Mouse (Mus musculus) sigmoid colon, adult 10 weeks (tissue): Measurements from ENCODE around the gene Gbgt1. TPM values are rescaled to one million over a fixed set of nuclear protein-coding genes. Genes with fewer than 3 reads are reported as not detected.

Source experiments
- polyA plus RNA-seq: library from polyadenylated mRNA; stranded (reverse); fragments of 350-450 nt; fragmentation: Illumina TruSeq; extraction: RNeasy Lipid Tissue Mini Kit (QIAGEN cat#74804); gene quantifications from one replicate; pipeline ENCODE4 v1.2.3, GENCODE M21; 2014; ENCODE audit warnings: low read depth, low replicate concordance

Gbgt1 gene
- 0.44 TPM for polyA plus RNA-seq

DNA sequence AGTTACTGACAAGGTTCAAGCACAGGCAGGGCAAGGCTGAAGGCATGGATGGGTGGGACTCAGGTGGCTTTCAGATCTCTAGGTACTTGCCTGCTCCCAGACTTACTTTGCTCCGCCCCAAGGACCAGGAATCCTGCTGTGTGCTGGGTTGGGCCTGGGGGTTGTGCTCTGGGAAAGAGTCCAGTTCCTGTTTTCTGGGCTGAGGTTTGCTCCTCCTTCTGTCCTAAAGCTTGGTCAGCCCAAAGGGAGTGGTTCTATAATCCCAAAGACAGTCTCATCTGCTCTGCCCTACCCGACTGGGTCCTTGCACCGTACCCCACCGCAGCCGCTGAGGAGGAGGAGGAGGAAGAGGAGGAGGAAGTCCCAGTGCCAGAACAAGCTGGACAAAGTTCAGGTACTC lies at the start of gene Gbgt1:
Gene Gbgt1, plus strand, starts transcription at position 221 of the 400 bp plus-strand sequence.

GRCm38 (mm10) chr2:28465836-28466518 lies 30.7 kb upstream of the Gbgt1 start, which contains the start of gene 1700007K13Rik:
Gene 1700007K13Rik, minus strand, starts transcription at chr2:28466332.

DNA sequence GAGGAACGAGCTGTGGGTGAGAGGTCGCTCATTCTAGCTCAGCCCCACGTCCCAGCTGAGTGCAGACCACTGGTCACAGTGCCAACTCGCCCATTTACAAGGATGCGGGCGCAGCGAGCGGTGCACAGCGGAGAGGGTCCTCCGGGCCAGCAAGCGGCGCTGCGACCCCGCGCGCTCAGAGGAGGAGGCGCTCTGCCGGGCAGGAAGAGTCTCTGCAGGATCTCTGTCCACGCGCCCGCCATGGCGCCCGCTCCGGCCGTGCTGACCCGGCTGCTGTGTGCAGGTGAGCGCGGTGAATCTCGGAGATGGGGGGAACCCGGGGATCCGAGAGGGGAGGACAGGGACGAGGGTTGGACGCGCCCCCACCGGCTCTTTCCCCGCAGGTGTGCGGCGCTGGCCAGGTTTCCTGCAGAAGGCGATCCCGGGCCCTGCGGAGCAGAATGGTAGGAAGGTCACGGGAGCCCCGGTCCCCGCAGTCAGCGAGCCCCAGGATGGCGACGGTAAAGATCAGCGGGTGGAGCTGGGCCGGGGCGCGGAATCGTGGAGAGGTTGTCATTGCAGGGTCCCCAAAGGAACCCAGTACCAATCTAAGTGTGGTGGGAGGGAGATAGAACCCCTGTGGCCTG lies 28.7 kb upstream of the Gbgt1 start, which contains the start of gene Mrps2:
Gene Mrps2, plus strand, starts transcription at position 207 of the 626 bp plus-strand sequence.

DNA sequence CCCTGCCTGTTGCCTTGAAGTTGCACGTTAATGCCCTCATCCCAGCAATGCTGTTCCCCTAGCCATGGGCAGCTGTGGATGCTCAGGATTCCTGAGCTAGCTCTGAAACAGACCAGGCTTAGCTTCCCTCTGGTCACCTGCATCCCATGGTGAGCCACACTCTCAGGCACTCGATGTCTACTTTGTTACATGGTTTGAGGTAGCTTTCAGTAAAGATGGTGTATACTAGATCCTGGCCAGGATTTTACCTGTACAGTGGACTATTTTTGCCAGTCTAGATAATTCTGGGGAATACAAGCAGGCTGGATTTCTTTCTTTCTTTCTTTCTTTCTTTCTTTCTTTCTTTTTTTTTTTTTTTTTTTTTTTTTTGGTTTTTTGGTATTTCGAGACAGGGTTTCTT lies 9.1 kb downstream of the Gbgt1 start, which contains the start of gene Gm10134:
Gene Gm10134, plus strand, starts transcription at position 301 of the 400 bp plus-strand sequence.

DNA sequence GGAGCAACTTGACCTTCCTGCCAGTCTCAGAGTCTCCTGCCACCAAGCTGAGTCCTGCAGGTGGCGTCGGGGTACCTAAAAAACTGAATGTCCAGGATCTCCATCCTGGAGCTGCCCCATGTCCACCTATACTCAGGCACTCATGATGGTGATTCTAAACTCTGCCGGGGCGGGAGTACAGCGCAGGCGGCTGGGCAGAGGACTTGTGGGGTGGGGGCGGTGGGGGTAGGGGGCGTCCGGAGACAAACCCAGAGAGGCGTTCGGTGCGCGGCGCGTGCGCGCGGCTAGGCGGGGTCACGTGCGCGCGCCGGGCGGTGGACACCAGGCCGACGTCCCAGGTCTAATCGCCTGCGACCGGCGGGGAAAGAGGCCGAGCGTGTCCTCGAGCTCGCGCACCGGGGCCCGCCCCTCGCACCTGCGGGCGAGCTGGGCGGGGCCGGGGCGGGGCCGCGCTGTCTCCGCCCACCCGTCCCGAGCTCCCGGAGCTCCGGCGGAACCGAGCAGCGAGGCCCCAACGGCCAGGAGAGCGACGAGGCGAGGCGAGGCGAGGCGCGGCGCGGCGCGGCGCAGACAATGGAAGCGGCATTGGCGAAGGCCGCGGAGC lies 16.2 kb downstream of the Gbgt1 start, which contains the start of gene Ralgds:
Gene Ralgds, plus strand, starts transcription at position 328 of the 604 bp plus-strand sequence.

Other genes with a start within 250 kb of the Gbgt1 start
- 1.3 TPM for gene Ppp1r26, start 50.1 kb upstream of the Gbgt1 start, polyA plus RNA-seq
- gene 1700007K13Rik, start 30.6 kb upstream of the Gbgt1 start, polyA plus RNA-seq, result not detected
- 58.0 TPM for gene Mrps2, start 28.8 kb upstream of the Gbgt1 start, polyA plus RNA-seq
- not detected for gene Gm10134, start 9.2 kb downstream of the Gbgt1 start, polyA plus RNA-seq
- gene Ralgds, start 16.2 kb downstream of the Gbgt1 start, polyA plus RNA-seq, result 25.4 TPM
- gene Cel, start 66.5 kb downstream of the Gbgt1 start, polyA plus RNA-seq, result 2.5 TPM
- 4.4 TPM for gene Gtf3c5, start 86.9 kb downstream of the Gbgt1 start, polyA plus RNA-seq
- not detected for gene Gfi1b, start 125.1 kb downstream of the Gbgt1 start, polyA plus RNA-seq
- gene Tsc1, start 144.3 kb downstream of the Gbgt1 start, polyA plus RNA-seq, result 10.9 TPM
- not detected for gene Spaca9, start 202.8 kb downstream of the Gbgt1 start, polyA plus RNA-seq
- not detected for gene Ak8, start 203.3 kb downstream of the Gbgt1 start, polyA plus RNA-seq